Mouse (Mus musculus): Measurements from ENCODE around the gene Xpo5. TPM values are rescaled to one million over a fixed set of nuclear protein-coding genes. Genes with fewer than 3 reads are reported as not detected.

Xpo5 gene
- polyA plus RNA-seq, 1 experiment from 2014 or later, result 40.4 TPM

DNA sequence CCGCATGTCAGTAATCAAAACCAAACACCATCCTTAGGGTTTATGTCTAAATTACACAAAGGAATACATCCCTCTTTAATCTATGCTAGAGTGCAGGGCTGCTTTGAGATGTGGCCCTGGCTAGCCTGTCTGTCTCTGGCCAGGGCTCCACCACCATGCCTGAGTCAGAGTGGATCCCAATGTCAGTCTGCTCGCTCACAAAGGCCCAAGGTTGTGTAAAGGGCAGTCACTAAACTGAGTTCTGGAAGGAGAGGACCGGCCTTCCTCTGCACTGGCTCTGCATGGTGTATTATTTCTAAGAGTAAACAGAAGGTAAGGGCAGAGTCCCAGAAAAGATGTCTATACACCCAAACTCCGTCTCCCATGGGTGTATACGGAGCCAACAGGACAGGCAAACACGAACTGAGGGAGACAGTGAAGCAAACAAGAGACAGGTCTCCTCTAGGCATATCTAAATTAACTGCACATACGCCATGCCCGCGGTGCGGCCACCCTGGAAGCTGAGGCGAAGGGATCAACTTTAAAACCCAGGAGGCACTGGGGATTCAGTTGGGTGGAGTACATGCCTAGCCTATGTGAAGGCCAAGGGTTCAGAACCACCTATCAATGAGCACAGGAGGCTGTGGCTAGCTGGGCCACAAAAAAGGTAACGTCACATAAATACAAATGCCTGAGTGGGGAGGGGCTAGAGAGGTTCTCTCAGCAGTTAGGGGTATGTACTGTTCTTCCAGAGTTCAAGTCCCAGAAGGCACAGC is 75.6 kb downstream of the Xpo5 start:
- no peak overlapping the region for H3K27ac ChIP-seq
- 87% methylated on average over 12 of the region's 12 CpGs for WGBS
- H3K4me2 ChIP-seq, result no peak overlapping the region
- no peak overlapping the region for H3K4me3 ChIP-seq
- peaks cover 17% of the 10 kb centered on the region for H3K4me1 ChIP-seq
- no peaks in the 10 kb centered on the region for H3K27me3 ChIP-seq (replicated peaks)
- no peak overlapping the region for H3K9ac ChIP-seq
- ATAC-seq (replicated peaks), result no peak
- H3K36me3 ChIP-seq (replicated peaks), result no peaks in the 10 kb centered on the region
- H3K9me3 ChIP-seq, result no peaks in the 10 kb centered on the region

DNA sequence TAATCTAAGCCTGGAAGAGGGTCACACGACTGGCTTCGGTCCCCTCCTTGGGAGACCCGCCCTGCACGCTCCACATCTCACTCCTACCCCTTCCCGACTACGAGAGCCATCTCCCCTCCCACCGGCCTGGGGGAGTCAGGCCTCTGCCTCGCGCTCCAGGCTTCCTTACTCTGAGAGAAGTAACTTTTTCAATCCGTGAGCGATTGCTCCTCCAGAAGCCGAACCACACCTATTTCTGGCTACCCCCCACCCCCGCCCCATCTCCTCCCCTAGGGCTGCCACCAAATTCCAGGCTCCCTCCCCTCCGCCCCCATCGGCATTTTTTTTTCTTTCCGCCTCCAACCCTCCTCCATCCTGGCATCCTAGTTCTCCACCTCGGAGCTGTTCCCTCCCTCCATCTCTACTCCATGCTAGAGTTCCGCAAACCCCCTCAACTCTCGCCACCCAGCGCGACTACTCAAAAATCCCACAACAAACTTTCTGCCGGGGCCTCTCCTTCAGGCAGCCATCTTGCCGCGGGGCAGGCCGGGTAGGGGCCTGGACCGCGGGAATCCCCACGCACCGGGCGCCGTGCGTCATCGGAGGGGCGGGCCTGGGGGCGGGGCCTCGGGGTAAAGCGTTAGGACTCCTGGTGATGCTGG is 80.0 kb downstream of the Xpo5 start, which contains the start of gene Tjap1:
Gene Tjap1 (minus strand): TSS at position 544 of the 641 bp plus-strand sequence.
- WGBS, result under 1% methylated on average over 37 of the region's 37 CpGs
- H3K36me3 ChIP-seq (replicated peaks), result no peaks in the 10 kb centered on the region

DNA sequence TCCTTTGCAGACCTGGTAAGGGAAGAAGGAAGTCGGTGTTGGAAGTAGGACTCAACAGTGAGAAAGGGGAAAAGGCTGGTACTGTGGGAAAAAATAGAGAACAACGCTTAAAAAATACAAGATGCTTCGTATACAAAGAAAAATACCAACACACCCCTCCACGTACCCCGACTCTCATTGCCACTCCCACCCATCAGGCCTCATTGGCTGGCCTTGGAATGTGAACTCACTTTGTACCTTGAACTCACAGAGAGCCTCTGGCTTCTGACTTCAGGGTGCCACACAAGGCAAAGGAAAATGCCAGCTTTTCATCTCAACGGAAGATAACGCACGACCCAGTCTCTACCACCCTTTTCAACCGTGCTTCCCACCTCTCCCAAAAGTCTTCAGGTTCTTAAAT is 80.6 kb downstream of the Xpo5 start:
- Histone ChIP-seq H3K4me3 (peak overlapping the region; percentile 57), H3K4me1 (peaks cover 20% of the 10 kb centered on the region), H3K36me3 (replicated peaks) (no peaks in the 10 kb centered on the region), H3K27ac (0 out of 2 replicates have a peak overlapping the region, but pooled peaks have one; percentile 1), H3K9ac (no peak overlapping the region; the same call in 1 of the 2 replicates), H3K4me2 (peak overlapping the region; percentile 97), H3K9me3 (no peaks in the 10 kb centered on the region), H3K27me3 (replicated peaks) (no peaks in the 10 kb centered on the region)
- WGBS, result 25% methylated on average over 9 of the region's 9 CpGs
- ATAC-seq (replicated peaks), result no peak

More for the DNA sequence above, 80.0 kb downstream of the Xpo5 start, which contains the start of gene Tjap1:
- no peaks in the 10 kb centered on the region for H3K27me3 ChIP-seq (replicated peaks)
- H3K9ac ChIP-seq, result peak within 1 kb of the TSS; percentile 45
- peak; percentile 98 for ATAC-seq (replicated peaks)
- H3K4me1 ChIP-seq, result peaks cover 20% of the 10 kb centered on the region
- peak within 1 kb of the TSS; percentile 69 for H3K27ac ChIP-seq
- H3K9me3 ChIP-seq, result no peaks in the 10 kb centered on the region
- peak within 1 kb of the TSS; percentile 97 for H3K4me2 ChIP-seq
- H3K4me3 ChIP-seq, result peak within 1 kb of the TSS; percentile 57

DNA sequence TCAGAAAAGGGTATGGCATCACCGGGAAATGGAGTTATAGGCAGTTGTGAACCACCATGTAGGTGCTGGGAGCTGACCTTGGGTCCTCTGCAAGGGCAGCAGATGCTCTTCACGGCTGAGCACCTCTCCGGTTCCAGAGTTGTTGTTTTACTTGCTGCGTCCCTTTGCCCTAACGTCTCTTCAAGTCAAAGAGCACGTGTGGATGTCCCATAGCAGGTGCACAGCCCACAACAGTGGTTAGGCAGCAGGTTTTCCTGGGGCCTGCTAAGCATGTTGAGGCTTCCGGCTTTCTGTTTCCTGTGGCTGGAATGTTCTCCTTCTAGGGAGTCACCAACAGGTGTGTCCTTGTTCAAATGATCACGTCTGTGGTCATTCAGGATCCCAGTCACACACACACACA is 81.3 kb downstream of the Xpo5 start:
- H3K4me2 ChIP-seq, result no peak overlapping the region
- 90% methylated on average over 8 of the region's 8 CpGs for WGBS
- no peaks in the 10 kb centered on the region for H3K27me3 ChIP-seq (replicated peaks)
- H3K9me3 ChIP-seq, result no peaks in the 10 kb centered on the region
- peaks cover 20% of the 10 kb centered on the region for H3K4me1 ChIP-seq
- H3K9ac ChIP-seq, result no peak overlapping the region
- H3K4me3 ChIP-seq, result no peak overlapping the region
- no peak for ATAC-seq (replicated peaks)
- no peak overlapping the region for H3K27ac ChIP-seq
- no peaks in the 10 kb centered on the region for H3K36me3 ChIP-seq (replicated peaks)

DNA sequence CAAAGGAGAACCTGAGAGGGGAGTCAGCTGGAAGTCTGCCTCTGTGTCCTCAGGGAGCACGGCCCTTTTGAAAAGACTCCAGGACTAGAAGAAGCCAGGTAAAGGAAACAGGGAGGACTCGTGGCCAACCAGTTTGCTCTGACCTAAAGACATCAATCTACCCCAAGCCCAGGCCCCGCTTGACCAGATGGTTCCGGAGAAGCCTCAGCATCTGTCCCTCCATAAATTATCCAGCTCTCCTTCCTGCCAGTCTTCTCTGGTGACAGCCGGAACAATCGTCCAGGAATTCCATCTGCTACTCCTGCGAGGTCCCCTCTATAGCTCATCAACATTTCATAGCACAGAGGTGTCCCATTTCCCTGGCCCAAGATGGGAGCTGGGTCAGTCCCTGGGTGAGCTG is 82.1 kb downstream of the Xpo5 start:
- Histone ChIP-seq H3K4me2 (no peak overlapping the region), H3K9ac (no peak overlapping the region), H3K27me3 (replicated peaks) (no peaks in the 10 kb centered on the region), H3K9me3 (no peaks in the 10 kb centered on the region), H3K4me3 (no peak overlapping the region), H3K36me3 (replicated peaks) (no peaks in the 10 kb centered on the region), H3K27ac (no peak overlapping the region), H3K4me1 (peaks cover 20% of the 10 kb centered on the region)
- no peak for ATAC-seq (replicated peaks)
- WGBS, result 50% methylated on average over 7 of the region's 7 CpGs

DNA sequence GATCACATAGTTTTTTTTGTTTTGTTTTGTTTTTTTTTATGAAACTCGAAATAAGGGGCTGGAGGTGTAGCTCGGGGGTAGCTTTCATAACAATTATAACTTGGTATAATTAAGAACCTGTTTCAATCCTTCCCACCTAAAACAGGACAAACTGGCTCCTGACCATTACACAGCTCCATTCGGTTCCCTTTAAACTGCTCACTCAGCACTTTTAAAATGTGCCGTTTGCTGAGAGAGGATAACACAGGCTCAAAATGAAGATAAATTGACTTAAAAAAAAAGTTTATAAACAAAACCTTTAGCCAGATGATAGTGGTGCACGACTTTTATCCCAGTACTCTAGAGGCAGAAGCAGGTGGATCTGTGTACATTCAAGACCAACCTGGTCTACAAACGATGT is 82.8 kb downstream of the Xpo5 start:
- no peaks in the 10 kb centered on the region for H3K27me3 ChIP-seq (replicated peaks)
- H3K4me3 ChIP-seq, result no peak overlapping the region
- no peaks in the 10 kb centered on the region for H3K9me3 ChIP-seq
- H3K4me2 ChIP-seq, result no peak overlapping the region
- no peaks in the 10 kb centered on the region for H3K36me3 ChIP-seq (replicated peaks)
- H3K4me1 ChIP-seq, result peaks cover 20% of the 10 kb centered on the region
- H3K27ac ChIP-seq, result no peak overlapping the region
- no peak for ATAC-seq (replicated peaks)
- WGBS, result 71% methylated on average over 6 of the region's 6 CpGs
- H3K9ac ChIP-seq, result no peak overlapping the region

DNA sequence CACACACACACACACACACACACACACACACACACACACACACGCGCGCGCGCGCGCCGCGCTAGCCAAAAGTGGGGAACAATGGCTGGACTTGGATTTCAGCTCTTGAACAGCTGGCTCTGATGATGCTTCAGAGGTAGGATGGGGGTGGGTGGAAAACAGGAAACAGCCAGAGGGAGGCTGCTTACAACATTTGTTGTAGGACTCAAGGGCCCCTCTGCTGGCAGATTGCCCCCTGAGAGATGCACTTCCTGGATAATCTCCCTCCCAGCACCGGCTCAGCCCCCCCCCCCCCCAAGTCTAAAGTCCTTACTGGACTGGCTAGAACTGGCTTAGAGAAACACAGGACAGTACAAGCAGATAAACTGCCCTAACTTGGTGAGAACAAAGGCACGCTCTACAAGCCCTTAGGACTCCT is 85.1 kb downstream of the Xpo5 start:
- Histone ChIP-seq H3K27ac (no peak overlapping the region), H3K4me1 (peaks cover 7% of the 10 kb centered on the region), H3K36me3 (replicated peaks) (no peaks in the 10 kb centered on the region), H3K4me2 (no peak overlapping the region), H3K9me3 (no peaks in the 10 kb centered on the region), H3K9ac (no peak overlapping the region), H3K27me3 (replicated peaks) (0 out of 2 replicates have a peak, but pooled peaks cover 4% of the 10 kb centered on the region), H3K4me3 (no peak overlapping the region)
- WGBS, result 79% methylated on average over 11 of the region's 11 CpGs
- ATAC-seq (replicated peaks), result no peak

MicroRNA genes within 50 kb of the gene (microRNA counts, 519-probe panel; counts per million panel counts)
- microRNA mmu-miR-693-3p (not detected), microRNA mmu-miR-693-5p (not detected)

Small RNA genes lying within 50 kb of the gene (microRNA-seq; reads per million reads assigned to microRNA genes)
- not detected for gene Mir693

Other genes starting within 250 kb of the Xpo5 start
- 4.0 and 5.4 TPM in 2 replicates for gene Vegfa, start 170.4 kb upstream of the Xpo5 start, polyA plus RNA-seq (2015; fragmentation: Nextera tagmentation; extraction: Ambion mirVana)
- 147 TPM in 2 replicates for gene Mrps18a, start 91.8 kb upstream of the Xpo5 start, polyA plus RNA-seq (2015; fragmentation: Nextera tagmentation; extraction: Ambion mirVana)
- gene Rsph9, start 58.6 kb upstream of the Xpo5 start, polyA plus RNA-seq (2015; fragmentation: Nextera tagmentation; extraction: Ambion mirVana), result 51.2 and 51.9 TPM in 2 replicates
- gene Mad2l1bp, start 49.2 kb upstream of the Xpo5 start, polyA plus RNA-seq (2015; fragmentation: Nextera tagmentation; extraction: Ambion mirVana), result 21.3 and 24.8 TPM in 2 replicates
- gene Gtpbp2, start 41.8 kb upstream of the Xpo5 start, polyA plus RNA-seq (2015; fragmentation: Nextera tagmentation; extraction: Ambion mirVana), result 46.2 and 46.3 TPM in 2 replicates
- gene Polh, start 137 bp upstream of the Xpo5 start, polyA plus RNA-seq (2015; fragmentation: Nextera tagmentation; extraction: Ambion mirVana), result 7.4 and 8.2 TPM in 2 replicates
- 71.6 and 78.4 TPM in 2 replicates for gene Polr1c, start 45.3 kb downstream of the Xpo5 start, polyA plus RNA-seq (2015; fragmentation: Nextera tagmentation; extraction: Ambion mirVana)
- 95.2 and 107 TPM in 2 replicates for gene Yipf3, start 45.3 kb downstream of the Xpo5 start, polyA plus RNA-seq (2015; fragmentation: Nextera tagmentation; extraction: Ambion mirVana)
- 14.7 and 16.6 TPM in 2 replicates for gene Lrrc73, start 50.7 kb downstream of the Xpo5 start, polyA plus RNA-seq (2015; fragmentation: Nextera tagmentation; extraction: Ambion mirVana)
- 29.4 and 31.4 TPM in 2 replicates for gene Tjap1, start 80.2 kb downstream of the Xpo5 start, polyA plus RNA-seq (2015; fragmentation: Nextera tagmentation; extraction: Ambion mirVana)
- 22.5 and 23.7 TPM in 2 replicates for gene Dlk2, start 94.6 kb downstream of the Xpo5 start, polyA plus RNA-seq (2015; fragmentation: Nextera tagmentation; extraction: Ambion mirVana)
- 10.7 TPM in 2 replicates for gene Abcc10, start 125.6 kb downstream of the Xpo5 start, polyA plus RNA-seq (2015; fragmentation: Nextera tagmentation; extraction: Ambion mirVana)
- 18.7 and 21.8 TPM in 2 replicates for gene Zfp318, start 180.9 kb downstream of the Xpo5 start, polyA plus RNA-seq (2015; fragmentation: Nextera tagmentation; extraction: Ambion mirVana)
- 2.0 and 3.0 TPM in 2 replicates for gene Crip3, start 226.1 kb downstream of the Xpo5 start, polyA plus RNA-seq (2015; fragmentation: Nextera tagmentation; extraction: Ambion mirVana)
- gene Slc22a7, start 235.7 kb downstream of the Xpo5 start, polyA plus RNA-seq (2015; fragmentation: Nextera tagmentation; extraction: Ambion mirVana), result not detected in 2 replicates

All from midbrain, embryonic 15.5 days (tissue).